Mouse (Mus musculus) embryonic facial prominence, embryonic 13.5 days (tissue): Measurements from ENCODE around the gene Naxd. TPM values are rescaled to one million over a fixed set of nuclear protein-coding genes. Genes with fewer than 3 reads are reported as not detected.
"Not testable (repeated sequence)": the region's sequence is repeated elsewhere in the genome, so short reads cannot be mapped to it uniquely, and the experiment has no call there.

ENCODE experiments used
- ATAC-seq: fragments of 200-750 bp; cut with Nextera tagmentation; 2 replicates; pipeline ENCODE4 v1.8.0; 2017; ENCODE audit warnings: low read depth; ENCODE audit not compliant: insufficient number of reproducible peaks, insufficient read depth, low FRiP score, low TSS enrichment
- H3K27ac ChIP-seq: fragments of 300-500 bp; sonication (generic); 2 replicates; pipeline ENCODE4 v1.5.1; 2015; ENCODE audit warnings: moderate library complexity, mild to moderate bottlenecking, inconsistent platforms
- H3K27me3 ChIP-seq: fragments of 300-500 bp; sonication (generic); 2 replicates; pipeline ENCODE4 v1.6.1; 2015; ENCODE audit warnings: mild to moderate bottlenecking, inconsistent platforms
- H3K36me3 ChIP-seq: fragments of 300-500 bp; sonication (generic); 2 replicates; pipeline ENCODE4 v1.6.1; 2015; ENCODE audit warnings: mild to moderate bottlenecking, inconsistent platforms
- H3K4me1 ChIP-seq: fragments of 300-500 bp; sonication (generic); 2 replicates; pipeline ENCODE4 v1.6.1; 2015; ENCODE audit warnings: inconsistent platforms
- H3K4me2 ChIP-seq: fragments of 300-500 bp; sonication (generic); 2 replicates; pipeline ENCODE4 v1.6.1; 2015; ENCODE audit warnings: moderate library complexity, mild to moderate bottlenecking, inconsistent platforms
- H3K4me3 ChIP-seq: fragments of 300-500 bp; sonication (generic); 2 replicates; pipeline ENCODE4 v1.5.1; 2015; ENCODE audit warnings: mild to moderate bottlenecking, inconsistent platforms
- H3K9ac ChIP-seq: fragments of 300-500 bp; sonication (generic); 2 replicates; pipeline ENCODE4 v1.6.1; 2015; ENCODE audit warnings: mild to moderate bottlenecking, inconsistent platforms
- H3K9me3 ChIP-seq: fragments of 300-500 bp; sonication (generic); 2 replicates; pipeline ENCODE4 v1.6.1; 2016; ENCODE audit warnings: inconsistent platforms
- whole genome bisulfite sequencing: fragments of 180-500 bp; shearing (Covaris S2); methylation state at CpG from one replicate; pipeline ENCODE4 v1.1.7; 2015; ENCODE audit warnings: mixed read lengths; 5-methylcytosine and 5-hydroxymethylcytosine counted together
- polyA plus RNA-seq: library from polyadenylated mRNA; unstranded; fragments of >200 nt; fragmentation: Nextera tagmentation; extraction: Ambion mirVana; gene quantifications from 2 replicates; pipeline ENCODE4 v1.2.1, GENCODE M21; 2015

The Naxd gene
- polyA plus RNA-seq, 1 experiment from 2014 or later: 134 TPM

DNA sequence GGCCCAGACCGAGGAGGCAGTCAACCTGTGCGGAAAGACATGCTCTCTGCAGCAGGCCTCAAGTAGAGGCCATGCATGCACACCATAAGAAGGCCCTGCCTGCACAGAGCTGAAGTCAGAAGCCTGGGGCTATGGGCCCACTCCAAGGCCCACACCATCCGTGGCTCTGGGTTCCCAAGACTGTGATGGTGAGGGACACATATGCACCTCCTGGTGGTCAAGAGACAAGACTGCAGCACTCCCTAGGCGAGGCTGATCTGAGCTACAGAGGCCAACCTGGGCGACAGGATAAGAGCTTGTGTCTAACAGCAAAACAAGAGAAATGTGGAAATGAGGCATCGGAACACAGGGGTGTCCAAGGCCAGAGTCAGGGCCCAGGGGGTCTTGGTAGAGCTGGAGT lies 49.8 kb downstream of the Naxd start:
- Histone ChIP-seq H3K36me3 (peaks cover 43% of the 10 kb centered on the region), H3K4me3 (no peak overlapping the region), H3K4me1 (peaks cover 13% of the 10 kb centered on the region; the same call in 1 of the 2 replicates), H3K4me2 (no peak overlapping the region), H3K9me3 (no peaks in the 10 kb centered on the region), H3K27me3 (no peaks in the 10 kb centered on the region), H3K27ac (no peak overlapping the region), H3K9ac (no peak overlapping the region)
- WGBS: 67% methylated on average over 6 of the region's 6 CpGs
- 0 out of 2 replicates have a peak, but pooled peaks have one; percentile 9 for ATAC-seq

DNA sequence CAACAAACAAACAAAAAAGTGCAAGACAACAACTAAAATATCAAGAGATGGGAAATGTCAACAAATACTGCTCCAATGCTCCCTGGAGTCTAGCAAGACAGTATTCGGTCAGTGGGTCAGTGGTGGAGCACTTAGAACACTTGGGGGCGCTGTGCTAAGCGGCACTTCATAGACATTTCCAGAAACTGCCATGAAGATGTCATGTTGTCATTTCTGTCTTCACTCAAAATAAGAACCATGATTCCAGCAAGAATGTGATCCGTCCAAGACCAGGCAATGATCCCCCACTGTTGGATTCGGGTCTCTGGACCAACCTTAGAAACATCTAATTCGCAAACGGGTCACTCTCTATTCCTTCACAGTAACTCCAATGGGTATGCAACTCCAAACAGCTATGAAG lies 52.4 kb downstream of the Naxd start:
- Histone ChIP-seq H3K27ac (no peak overlapping the region; the same call in 1 of the 2 replicates), H3K27me3 (no peaks in the 10 kb centered on the region), H3K9ac (peak overlapping the region; percentile 85), H3K4me1 (peaks cover 20% of the 10 kb centered on the region), H3K36me3 (peaks cover 23% of the 10 kb centered on the region), H3K4me3 (peak overlapping the region; percentile 83), H3K4me2 (peak overlapping the region; percentile 77), H3K9me3 (no peaks in the 10 kb centered on the region)
- no peak for ATAC-seq
- 20% methylated on average over 7 of the region's 7 CpGs for WGBS

DNA sequence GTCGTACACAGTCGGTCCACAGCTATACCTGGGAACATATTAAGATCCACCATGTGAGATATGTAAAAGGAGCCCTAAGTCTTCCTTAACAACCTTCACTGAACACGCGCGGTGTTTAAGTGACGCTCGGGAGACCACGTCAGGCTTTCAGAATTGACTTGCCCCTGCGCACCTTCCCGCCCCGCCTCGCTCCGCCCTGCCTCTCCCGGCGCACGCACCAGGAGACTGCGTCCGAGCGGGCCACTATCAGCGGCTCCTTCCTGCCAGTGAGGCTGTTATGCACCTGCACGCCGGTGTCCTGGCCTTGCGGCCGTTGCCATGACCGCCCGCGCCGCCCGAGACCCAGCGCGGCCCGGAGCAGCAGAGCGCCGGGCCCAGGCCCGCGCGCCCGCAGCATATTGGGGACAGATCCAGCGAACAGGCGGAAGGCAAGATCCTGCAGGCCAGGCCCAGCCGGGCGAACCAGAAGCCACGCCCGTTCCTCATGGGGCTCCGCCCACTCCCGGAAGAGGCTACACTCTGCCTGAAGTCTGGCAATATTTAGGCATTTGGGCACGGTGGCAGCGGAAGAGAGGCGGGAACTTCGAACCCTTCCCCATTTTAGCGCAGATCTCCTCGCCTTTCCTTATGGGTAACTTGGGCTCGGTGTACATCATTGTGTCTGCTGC lies 53.1 kb downstream of the Naxd start, which contains the start of gene Cars2:
Cars2 (minus strand) TSS at position 503 of the 668 bp plus-strand sequence.
- peak within 1 kb of the TSS; percentile 77 for H3K4me2 ChIP-seq
- ATAC-seq: peak; percentile 70
- peak within 1 kb of the TSS; percentile 85 for H3K9ac ChIP-seq
- H3K4me3 ChIP-seq: peak within 1 kb of the TSS; percentile 83
- peaks cover 20% of the 10 kb centered on the region for H3K4me1 ChIP-seq
- H3K27ac ChIP-seq: peak within 1 kb of the TSS; percentile 92
- H3K36me3 ChIP-seq: peaks cover 16% of the 10 kb centered on the region
- under 1% methylated on average over 53 of the region's 53 CpGs for WGBS
- H3K27me3 ChIP-seq: no peaks in the 10 kb centered on the region
- H3K9me3 ChIP-seq: no peaks in the 10 kb centered on the region

DNA sequence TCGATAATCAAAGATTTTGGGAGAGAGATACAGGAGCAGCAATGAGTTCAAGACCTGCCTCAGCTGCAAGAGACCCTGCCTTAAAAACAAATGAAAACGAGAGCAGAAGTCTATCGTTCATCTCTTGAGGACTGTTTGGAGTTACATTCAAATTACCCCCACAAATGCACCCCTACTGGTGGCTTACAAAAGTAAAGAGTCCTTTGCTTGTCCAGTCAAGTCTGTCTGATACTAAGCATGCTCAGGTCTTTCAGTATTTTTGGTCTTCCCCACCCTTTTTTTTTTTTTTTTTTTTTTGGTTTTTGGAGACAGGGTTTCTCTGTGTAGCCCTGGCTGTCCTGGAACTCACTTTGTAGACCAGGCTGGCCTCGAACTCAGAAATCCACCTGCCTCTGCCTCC lies 54.2 kb downstream of the Naxd start:
- H3K4me3 ChIP-seq, H3K9me3 ChIP-seq, H3K27ac ChIP-seq, H3K9ac ChIP-seq, H3K36me3 ChIP-seq, H3K4me2 ChIP-seq, H3K27me3 ChIP-seq, ATAC-seq: not testable (repeated sequence)
- H3K4me1 ChIP-seq: peaks cover 20% of the 10 kb centered on the region
- 86% methylated on average over 4 of the region's 4 CpGs for WGBS

DNA sequence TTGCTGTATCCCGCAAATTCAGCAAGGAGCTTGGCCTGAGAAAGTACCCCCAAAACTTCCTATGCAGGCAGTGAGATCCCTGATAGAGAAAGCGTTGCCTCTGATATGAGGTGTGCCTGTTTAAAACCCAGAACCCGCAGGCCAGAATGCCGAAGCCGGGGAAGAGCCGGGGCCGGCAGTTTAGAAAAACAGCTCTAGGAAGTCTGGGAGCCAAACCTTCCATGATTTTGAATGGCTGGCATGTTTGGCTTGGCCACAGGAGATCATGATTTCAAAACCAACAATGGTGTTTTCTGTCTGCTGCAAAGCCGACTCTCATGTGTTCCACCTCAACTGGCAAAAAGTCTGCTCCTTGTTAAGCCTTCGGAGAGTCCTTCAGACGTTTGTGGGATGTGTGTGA lies 55.1 kb downstream of the Naxd start:
- no peaks in the 10 kb centered on the region for H3K36me3 ChIP-seq
- no peaks in the 10 kb centered on the region for H3K9me3 ChIP-seq
- WGBS: 64% methylated on average over 10 of the region's 10 CpGs
- H3K9ac ChIP-seq: no peak overlapping the region
- H3K4me3 ChIP-seq: no peak overlapping the region
- no peak overlapping the region for H3K4me2 ChIP-seq
- H3K4me1 ChIP-seq: peaks cover 20% of the 10 kb centered on the region
- ATAC-seq: no peak
- H3K27ac ChIP-seq: no peak overlapping the region
- H3K27me3 ChIP-seq: no peaks in the 10 kb centered on the region

DNA sequence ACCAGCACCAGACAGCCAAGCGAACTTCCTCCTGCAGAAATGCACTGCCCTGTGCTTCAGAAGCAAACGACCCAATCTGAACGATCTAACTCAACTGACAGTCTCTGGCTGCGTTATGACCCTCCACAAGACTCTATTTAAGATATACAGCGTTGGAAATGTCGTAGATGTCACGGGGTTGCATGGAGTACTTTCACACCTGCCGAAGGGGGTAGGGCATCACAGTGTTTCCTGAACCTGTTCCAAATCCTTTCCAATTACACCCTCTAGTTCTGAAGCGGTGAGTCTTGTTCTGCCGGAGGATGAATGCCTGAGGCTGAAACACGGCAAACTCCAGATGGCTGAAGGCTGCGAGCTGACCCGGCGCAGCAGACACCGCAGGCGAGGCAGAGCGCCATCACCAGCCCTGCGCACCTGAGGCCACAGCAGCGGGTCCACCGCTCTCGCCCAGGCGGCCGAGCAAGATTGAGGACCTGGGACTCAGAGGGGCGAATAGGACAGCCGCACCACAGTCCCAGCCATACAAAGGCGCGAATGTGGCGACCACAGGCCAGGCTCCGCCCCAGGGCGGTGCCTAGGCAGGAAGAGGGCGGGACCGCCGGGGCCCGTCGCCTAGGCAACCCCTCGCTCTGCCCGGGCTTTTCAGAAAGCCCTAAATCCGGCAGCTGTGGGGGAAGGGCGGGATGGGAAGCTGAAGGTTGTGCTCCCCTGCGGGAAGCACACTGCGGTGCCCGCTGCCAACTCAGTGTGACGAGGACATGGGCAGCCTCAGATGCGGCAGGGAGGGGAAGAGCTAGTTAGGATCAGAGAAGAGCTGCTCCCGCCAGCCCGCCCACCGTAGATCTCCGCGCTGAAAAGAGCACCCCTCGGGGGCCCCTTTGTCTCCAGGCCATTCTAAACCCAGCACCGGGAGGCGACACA lies 57.8 kb downstream of the Naxd start, which contains the start of gene Ing1:
Ing1 (plus strand) TSS at position 773 of the 921 bp plus-strand sequence.
- peak within 1 kb of the TSS; percentile 95 for H3K4me3 ChIP-seq
- under 1% methylated on average over 51 of the region's 52 CpGs for WGBS
- H3K27ac ChIP-seq: peak within 1 kb of the TSS; percentile 99
- H3K36me3 ChIP-seq: no peaks in the 10 kb centered on the region
- peak; percentile 78 for ATAC-seq
- H3K4me1 ChIP-seq: peaks cover 26% of the 10 kb centered on the region
- peak within 1 kb of the TSS; percentile 95 for H3K9ac ChIP-seq
- H3K4me2 ChIP-seq: peak within 1 kb of the TSS; percentile 73
- no peaks in the 10 kb centered on the region for H3K9me3 ChIP-seq
- H3K27me3 ChIP-seq: no peaks in the 10 kb centered on the region

DNA sequence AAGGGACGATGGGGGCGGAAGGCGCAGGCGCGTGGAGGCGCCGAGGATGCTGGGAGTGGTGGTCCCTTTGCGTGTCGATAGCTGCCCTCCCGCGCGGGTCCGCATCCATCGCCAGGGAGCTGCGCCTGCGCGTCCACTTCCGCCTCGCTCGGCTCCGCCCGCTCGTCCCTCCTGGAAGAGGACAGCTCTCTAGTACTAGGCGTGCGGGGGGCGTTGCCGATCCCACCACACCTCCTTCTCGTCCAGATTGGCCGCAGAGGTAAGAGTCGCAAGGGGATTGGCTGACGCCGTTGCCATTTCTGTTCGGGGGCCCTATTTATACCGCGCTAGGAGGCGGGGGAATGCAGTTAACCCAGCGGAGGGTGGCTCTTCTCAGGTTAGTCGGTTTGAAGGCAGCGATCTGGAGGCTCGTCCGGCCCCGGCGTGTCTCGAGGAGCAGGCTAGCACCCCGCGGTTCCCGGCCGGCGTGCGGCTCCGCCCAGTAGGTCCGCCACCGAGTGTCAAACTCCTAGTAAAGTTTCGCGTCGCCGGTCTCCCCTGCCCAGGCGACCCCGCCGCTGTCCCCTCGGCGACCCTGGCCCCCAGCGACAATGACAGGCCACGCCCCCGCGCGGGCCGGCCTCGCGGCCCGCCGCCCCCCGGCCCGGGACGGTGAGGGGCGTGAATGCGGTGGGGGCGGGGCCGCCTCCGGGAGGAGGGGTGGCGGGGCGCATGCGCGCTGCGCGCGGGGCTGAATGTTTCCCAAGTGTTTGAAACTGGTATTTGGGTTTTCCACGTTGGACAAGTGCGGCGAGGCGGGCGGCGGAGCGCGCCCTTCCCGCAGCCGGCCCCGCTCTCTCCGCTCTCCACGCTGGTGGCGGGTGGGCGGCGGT lies 58.6 kb downstream of the Naxd start:
- no peaks in the 10 kb centered on the region for H3K27me3 ChIP-seq
- no peaks in the 10 kb centered on the region for H3K9me3 ChIP-seq
- peaks cover 22% of the 10 kb centered on the region for H3K4me1 ChIP-seq
- under 1% methylated on average over 84 of the region's 103 CpGs for WGBS
- peak overlapping the region; percentile 95 for H3K4me3 ChIP-seq
- H3K4me2 ChIP-seq: peak overlapping the region; percentile 73
- H3K9ac ChIP-seq: peak overlapping the region; percentile 95
- peaks cover 2% of the 10 kb centered on the region; the same call in 1 of the 2 replicates for H3K36me3 ChIP-seq
- peak overlapping the region; percentile 99 for H3K27ac ChIP-seq
- ATAC-seq: peak; percentile 89

DNA sequence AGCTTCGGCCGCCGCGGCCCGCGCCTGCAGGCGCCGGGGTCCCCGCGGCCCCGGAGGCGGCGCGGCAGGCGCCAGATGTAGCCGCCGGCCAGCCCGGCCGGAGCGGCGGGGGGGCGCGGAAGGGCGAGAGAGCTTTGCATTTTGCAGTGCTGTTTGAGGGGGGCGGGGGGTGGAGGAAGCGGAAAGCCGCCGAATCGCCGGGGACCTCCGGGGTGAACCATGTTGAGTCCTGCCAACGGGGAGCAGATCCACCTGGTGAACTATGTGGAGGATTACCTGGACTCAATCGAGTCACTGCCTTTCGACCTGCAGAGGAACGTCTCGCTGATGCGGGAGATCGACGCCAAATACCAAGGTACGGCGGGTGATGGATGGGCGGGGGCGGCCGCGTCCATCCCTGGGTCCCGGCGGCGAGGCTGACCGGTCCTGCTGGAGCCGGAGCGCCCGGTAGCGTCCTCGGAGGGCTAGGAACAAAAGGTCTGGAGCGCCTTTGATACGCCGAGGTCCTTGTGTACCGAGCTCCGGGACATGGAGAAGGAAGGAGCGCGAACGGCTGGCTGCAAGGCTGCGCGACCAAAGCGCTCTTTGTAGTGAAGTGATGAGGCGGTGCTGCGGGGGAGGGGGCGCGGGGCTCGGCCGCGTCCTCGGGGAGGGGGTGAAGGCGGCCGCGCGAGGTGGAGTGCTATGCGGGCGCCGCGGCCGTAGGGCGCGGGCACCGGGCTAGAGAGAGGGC lies 59.6 kb downstream of the Naxd start:
- no peaks in the 10 kb centered on the region for H3K27me3 ChIP-seq
- ATAC-seq: no peak
- H3K4me3 ChIP-seq: peak overlapping the region; percentile 95
- H3K4me2 ChIP-seq: peak overlapping the region; percentile 73
- no peaks in the 10 kb centered on the region for H3K9me3 ChIP-seq
- peak overlapping the region; percentile 95 for H3K9ac ChIP-seq
- H3K27ac ChIP-seq: peak overlapping the region; percentile 99
- under 1% methylated on average over 82 of the region's 85 CpGs for WGBS
- peaks cover 11% of the 10 kb centered on the region for H3K36me3 ChIP-seq
- H3K4me1 ChIP-seq: peaks cover 20% of the 10 kb centered on the region

DNA sequence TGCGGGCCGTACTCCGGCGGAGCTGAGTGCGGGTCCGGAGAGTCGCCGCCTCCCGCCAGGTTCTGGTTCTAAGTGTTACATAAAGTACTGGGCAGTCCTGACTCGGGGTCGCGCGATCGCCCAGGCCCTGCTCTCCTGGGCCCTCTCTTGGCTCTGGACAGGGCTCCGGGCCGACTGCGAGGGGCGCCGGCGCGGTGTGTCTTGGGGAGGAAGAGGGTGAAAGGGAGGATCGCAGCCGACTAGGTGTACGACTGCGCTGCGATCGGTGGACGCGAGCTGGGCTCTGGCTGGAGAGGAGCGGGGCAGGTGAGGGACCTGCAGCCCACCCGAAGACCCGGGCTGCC lies 60.1 kb downstream of the Naxd start:
- Histone ChIP-seq H3K9me3 (no peaks in the 10 kb centered on the region), H3K4me3 (peak overlapping the region; percentile 95), H3K27ac (peak overlapping the region; percentile 99), H3K4me1 (peaks cover 20% of the 10 kb centered on the region), H3K27me3 (no peaks in the 10 kb centered on the region), H3K36me3 (peaks cover 17% of the 10 kb centered on the region), H3K9ac (peak overlapping the region; percentile 95), H3K4me2 (peak overlapping the region; percentile 73)
- ATAC-seq: no peak
- under 1% methylated on average over 31 of the region's 32 CpGs for WGBS

DNA sequence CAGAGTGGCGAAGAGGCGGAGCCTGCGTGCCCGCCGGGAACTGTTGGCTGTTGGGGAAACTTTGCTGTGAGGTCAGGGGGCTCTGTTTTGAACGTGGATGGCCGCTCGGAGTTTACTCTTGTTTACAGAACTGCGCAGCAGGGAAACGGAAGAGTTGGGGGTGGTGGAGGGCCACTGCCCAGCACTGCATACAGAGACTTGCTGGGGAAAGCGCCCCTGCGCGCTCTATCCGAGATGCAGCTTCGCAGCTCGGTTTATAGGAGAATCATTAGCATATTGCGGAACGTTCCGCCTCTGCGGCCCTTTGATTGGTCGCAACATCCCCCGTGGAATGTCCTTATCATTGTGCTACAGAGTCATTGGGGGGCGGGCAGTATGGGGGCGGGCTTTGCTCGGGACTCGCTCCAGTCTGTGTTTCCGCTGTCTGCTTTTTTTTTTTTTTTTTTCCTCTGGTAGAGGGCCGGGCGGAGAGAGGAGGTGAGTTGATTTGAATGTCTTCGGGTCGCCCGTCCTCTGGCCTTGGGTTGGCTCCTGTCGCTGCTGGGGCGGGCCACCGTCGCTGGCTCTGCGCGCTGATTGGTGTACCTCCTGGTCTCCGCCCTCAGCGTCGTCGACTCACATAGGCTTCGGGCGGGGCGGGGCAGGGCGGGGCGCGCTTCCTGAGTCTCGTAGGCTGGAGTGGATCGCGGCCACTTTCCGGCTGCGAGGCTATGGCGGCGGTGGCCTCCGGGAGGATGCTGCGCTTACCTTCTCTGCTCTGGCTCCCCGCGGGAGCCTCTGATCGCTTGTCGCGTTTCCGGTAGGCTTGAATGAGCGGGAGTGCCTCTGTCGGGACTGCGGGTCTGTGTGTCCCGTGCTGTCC lies 60.7 kb downstream of the Naxd start:
- Histone ChIP-seq H3K36me3 (peaks cover 18% of the 10 kb centered on the region), H3K27me3 (no peaks in the 10 kb centered on the region), H3K4me3 (peak overlapping the region; percentile 95), H3K27ac (peak overlapping the region; percentile 99), H3K4me2 (peak overlapping the region; percentile 73), H3K4me1 (peaks cover 20% of the 10 kb centered on the region), H3K9me3 (no peaks in the 10 kb centered on the region), H3K9ac (peak overlapping the region; percentile 95)
- ATAC-seq: peak; percentile 79
- under 1% methylated on average over 67 of the region's 67 CpGs for WGBS
